9 mouse cellular contexts compared by ENCODE assay signal in genomic region chr2:75152477-75152990, GRCm38 (mm10).
DNase-seq lines count a peak whose midpoint lies in the region; ATAC-seq and TF ChIP-seq lines count a peak whose summit lies in the region.
"Had no signal": no experiment of that assay in that cellular context is flagged by ENCODE, and none has a peak within 500 bp of the region (broad histone marks: within the 10 kb centered on the region; RNA-seq: fewer than 3 reads in every experiment).

No protein-coding gene starts in this region.

- H3K4me1 ChIP-seq in liver, embryonic 12.5 days, result no peaks in the 10 kb centered on the region
- no peaks in the 10 kb centered on the region for H3K4me1 ChIP-seq in bone marrow macrophage, adult 2 months (ENCODE audit: control insufficient read depth, insufficient read depth, low read length)
- peaks cover 20% of the 10 kb centered on the region for H3K4me1 ChIP-seq in limb, embryonic 11.5 days (ENCODE audit: control insufficient read depth, insufficient read depth, low read length)

- no peak overlapping the region for H3K9ac ChIP-seq in liver, embryonic 12.5 days
- H3K9ac ChIP-seq in limb, embryonic 11.5 days (ENCODE audit: low read length), result no peak overlapping the region

- no peak overlapping the region for H3K4me3 ChIP-seq in liver, embryonic 12.5 days
- no peak overlapping the region for H3K4me3 ChIP-seq in bone marrow macrophage, adult 2 months (ENCODE audit: insufficient read depth, low read length)
- H3K4me3 ChIP-seq in limb, embryonic 11.5 days (ENCODE audit: low read depth, low read length), result no peak overlapping the region
- H3K4me3 ChIP-seq: myocyte had no signal

- ATAC-seq in liver, embryonic 12.5 days, result no peak
- no peak for ATAC-seq in limb, embryonic 11.5 days (ENCODE audit: insufficient number of reproducible peaks, low FRiP score, low TSS enrichment, low read depth)

- no peaks in the 10 kb centered on the region for H3K9me3 ChIP-seq in liver, embryonic 12.5 days (replicated peaks)
- H3K9me3 ChIP-seq in limb, embryonic 11.5 days (ENCODE audit: control insufficient read depth, low read length), result no peaks in the 10 kb centered on the region

- peaks cover 3% of the 10 kb centered on the region; the same call in 1 of the 2 replicates for H3K27me3 ChIP-seq in liver, embryonic 12.5 days (replicated peaks)
- H3K27me3 ChIP-seq in limb, embryonic 11.5 days (ENCODE audit: control insufficient read depth, insufficient read depth, low read length), result peaks cover 2% of the 10 kb centered on the region; the same call in 1 of the 2 replicates

- peak; percentile 21 to 33 for DNase-seq in adrenal gland, adult 18-20 months (ENCODE audit: low spot score in 2 of 2)
- no peak for DNase-seq in adrenal gland, adult 8-10 months
- DNase-seq in liver, result peak; percentile 39
- DNase-seq in limb, embryonic 11.5 days (ENCODE audit: low spot score), result peak; percentile 80
- DNase-seq in thymus, postnatal 0 days (ENCODE audit: low spot score), result peak; percentile 73
- no peak for DNase-seq in ovary, adult 18-20 months (ENCODE audit: low spot score)

- no peak overlapping the region for H3K27ac ChIP-seq in liver, embryonic 12.5 days
- no peak overlapping the region for H3K27ac ChIP-seq in bone marrow macrophage, adult 2 months (ENCODE audit: insufficient read depth, low read depth, low read length)
- H3K27ac ChIP-seq in limb, embryonic 11.5 days (replicated peaks; ENCODE audit: low read depth, low read length), result no peak overlapping the region

- no peak overlapping the region for H3K4me2 ChIP-seq in liver, embryonic 12.5 days
- H3K4me2 ChIP-seq in limb, embryonic 11.5 days (ENCODE audit: low read depth, severe bottlenecking), result no peak overlapping the region

- no peaks in the 10 kb centered on the region for H3K36me3 ChIP-seq in liver, embryonic 12.5 days
- no peaks in the 10 kb centered on the region for H3K36me3 ChIP-seq in limb, embryonic 11.5 days (ENCODE audit: control insufficient read depth, insufficient read depth, low read length)

- TF ChIP-seq POLR2A in bone marrow macrophage, adult 2 months (IDR thresholded peaks at IDR 0.05; ENCODE audit: borderline replicate concordance, low read depth, low read length), result no peak

- 27% methylated on average over 6 of the region's 6 CpGs for WGBS in liver, embryonic 12.5 days (ENCODE audit: insufficient replicate concordance)
- 33% methylated on average over 6 of the region's 6 CpGs for WGBS in limb, embryonic 11.5 days

- peak; percentile 73 for TF ChIP-seq CTCF in bone marrow macrophage, adult 2 months (IDR thresholded peaks at IDR 0.05; ENCODE audit: low read depth, low read length)

Comparison
In these comparisons a context has a peak if more than half of its experiments do, and no peak if none do; other contexts are left out.
1. DNase-seq: peak in adrenal gland, adult 18-20 months (2 of 2), liver (single experiment), limb, embryonic 11.5 days (single experiment) and thymus, postnatal 0 days (single experiment); none in adrenal gland, adult 8-10 months (single experiment) and ovary, adult 18-20 months (single experiment).